Mouse (Mus musculus): ENCODE data around the gene Spink4.

GRCm38 (mm10) chr4:40876814-40877371, 43.0 kb upstream of the Spink4 start:
- no peak for TF ChIP-seq CTCF (IDR thresholded peaks at IDR 0.05; ENCODE audit: extremely low read depth, insufficient read length, insufficient replicate concordance, low read depth, low read length)
- TF ChIP-seq POLR2A (IDR thresholded peaks at IDR 0.05; ENCODE audit: low read depth, low read length), result no peak
